Comparison of ENCODE assay signal across 13 mouse cellular contexts in the genomic region with DNA sequence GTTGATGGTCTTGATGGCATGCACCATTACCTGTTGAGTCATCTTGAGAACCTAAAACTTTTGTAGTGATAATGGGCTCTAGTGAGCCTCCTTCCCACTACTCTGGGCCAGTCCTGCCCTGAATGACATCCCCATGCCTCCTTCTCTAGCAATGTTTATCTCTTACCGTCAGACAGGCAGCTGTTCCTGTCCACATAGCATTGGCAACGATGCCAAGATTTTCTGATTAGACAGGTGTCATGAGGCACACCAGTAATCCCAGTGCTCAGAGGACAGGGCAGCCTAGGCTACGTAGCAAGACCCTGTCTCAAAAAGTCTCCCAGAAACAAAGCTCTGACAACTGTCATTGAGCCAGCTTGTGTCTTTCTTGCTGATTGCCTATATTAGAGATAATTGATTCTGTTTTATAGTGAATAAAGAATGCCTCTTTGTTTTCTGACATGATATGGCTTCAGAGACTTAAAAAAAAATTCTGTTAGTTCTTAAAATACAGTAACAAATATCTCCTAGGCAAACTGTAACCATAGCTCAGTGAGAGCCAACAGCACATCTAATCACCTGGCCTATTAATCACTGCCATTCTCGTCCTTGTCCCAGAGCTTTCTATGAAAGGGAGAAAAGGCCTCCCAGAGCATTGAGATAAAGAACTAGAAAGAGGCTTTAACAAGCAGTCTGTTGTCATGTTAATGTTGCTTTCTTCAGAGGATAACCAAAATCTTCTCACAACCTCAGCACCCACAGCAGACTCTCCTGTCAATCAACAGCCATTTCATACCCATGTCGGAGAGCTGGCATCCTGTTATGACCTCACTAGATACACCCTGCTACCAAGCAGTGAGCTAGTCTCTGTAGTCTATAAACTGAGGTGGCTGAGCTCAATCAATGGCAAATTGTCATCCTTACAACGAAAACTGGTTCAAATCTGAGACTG.
DNase-seq lines count a peak whose midpoint lies in the region; ATAC-seq and TF ChIP-seq lines count a peak whose summit lies in the region.
"Had no signal": no experiment of that assay in that cellular context is flagged by ENCODE, and none has a peak within 500 bp of the region (broad histone marks: within the 10 kb centered on the region; RNA-seq: fewer than 3 reads in every experiment).

No protein-coding gene starts in this region.

- no peak overlapping the region for H3K9ac ChIP-seq in intestine, embryonic 15.5 days
- no peak overlapping the region for H3K9ac ChIP-seq in intestine, postnatal 0 days (ENCODE audit: low read depth, low read length)
- no peak overlapping the region for H3K9ac ChIP-seq in intestine, embryonic 16.5 days (ENCODE audit: low read depth, low read length)
- H3K9ac ChIP-seq: embryonic facial prominence, embryonic 13.5 days; midbrain, embryonic 15.5 days had no signal

- peak; percentile 46 for DNase-seq in brain, embryonic 14.5 days (ENCODE audit: low read depth)
- DNase-seq in skeletal muscle tissue, adult 2 months (ENCODE audit: low read depth, low spot score), result peak; percentile 4
- DNase-seq in cerebellum, adult 9-11 months, result no peak
- DNase-seq in adrenal gland, postnatal 4 days (ENCODE audit: low spot score in 2 of 2), result no peak
- no peak for DNase-seq in lung, postnatal 10 days
- DNase-seq: kidney, postnatal 14 days had no signal

- H3K27ac ChIP-seq in intestine, embryonic 15.5 days, result no peak overlapping the region
- H3K27ac ChIP-seq in intestine, postnatal 0 days (ENCODE audit: low read depth, low read length), result no peak overlapping the region
- no peak overlapping the region for H3K27ac ChIP-seq in intestine, embryonic 16.5 days (ENCODE audit: low read length)
- H3K27ac ChIP-seq: embryonic facial prominence, embryonic 13.5 days; left cerebral cortex, adult 2 months; midbrain, embryonic 15.5 days had no signal

- peak; percentile 46 for ATAC-seq in intestine, embryonic 15.5 days
- no peak for ATAC-seq in intestine, postnatal 0 days
- peak; percentile 52; the same call in 1 of the 2 replicates for ATAC-seq in intestine, embryonic 16.5 days
- ATAC-seq: midbrain, embryonic 15.5 days had no signal

- TF ChIP-seq CTCF in intestine, postnatal 0 days (IDR thresholded peaks at IDR 0.05; ENCODE audit: low read depth), result no peak
- no peak for TF ChIP-seq CTCF in brain, embryonic 14.5 days (IDR thresholded peaks at IDR 0.05; ENCODE audit: borderline replicate concordance, extremely low read depth, insufficient read depth, insufficient read length)

- no peaks in the 10 kb centered on the region for H3K27me3 ChIP-seq in intestine, embryonic 15.5 days (replicated peaks)
- no peaks in the 10 kb centered on the region for H3K27me3 ChIP-seq in intestine, postnatal 0 days (replicated peaks; ENCODE audit: control insufficient read depth, insufficient read depth, low read length)
- no peaks in the 10 kb centered on the region for H3K27me3 ChIP-seq in intestine, embryonic 16.5 days (replicated peaks; ENCODE audit: control insufficient read depth, insufficient read depth, low read length)
- H3K27me3 ChIP-seq: embryonic facial prominence, embryonic 13.5 days; midbrain, embryonic 15.5 days had no signal

- no peak overlapping the region for H3K4me3 ChIP-seq in intestine, embryonic 15.5 days (replicated peaks)
- H3K4me3 ChIP-seq in intestine, postnatal 0 days (ENCODE audit: low read depth, low read length), result no peak overlapping the region
- H3K4me3 ChIP-seq in intestine, embryonic 16.5 days (ENCODE audit: low read length), result no peak overlapping the region
- H3K4me3 ChIP-seq: embryonic facial prominence, embryonic 13.5 days; midbrain, embryonic 15.5 days had no signal

- no peaks in the 10 kb centered on the region for H3K4me1 ChIP-seq in intestine, embryonic 15.5 days (replicated peaks)
- 0 out of 2 replicates have a peak, but pooled peaks cover 6% of the 10 kb centered on the region for H3K4me1 ChIP-seq in intestine, postnatal 0 days (replicated peaks; ENCODE audit: control insufficient read depth, insufficient read depth, low read length)
- H3K4me1 ChIP-seq in intestine, embryonic 16.5 days (ENCODE audit: control insufficient read depth, insufficient read depth, low read length), result peaks cover 6% of the 10 kb centered on the region; the same call in 1 of the 2 replicates
- H3K4me1 ChIP-seq: embryonic facial prominence, embryonic 13.5 days; midbrain, embryonic 15.5 days had no signal

- H3K4me2 ChIP-seq in intestine, embryonic 15.5 days (replicated peaks), result no peak overlapping the region
- no peak overlapping the region for H3K4me2 ChIP-seq in intestine, postnatal 0 days (replicated peaks; ENCODE audit: low read depth)
- H3K4me2 ChIP-seq in intestine, embryonic 16.5 days (ENCODE audit: low read depth, low read length), result no peak overlapping the region
- H3K4me2 ChIP-seq: embryonic facial prominence, embryonic 13.5 days; heart, embryonic 11.5 days; midbrain, embryonic 15.5 days had no signal

- no peaks in the 10 kb centered on the region for H3K9me3 ChIP-seq in intestine, embryonic 15.5 days
- H3K9me3 ChIP-seq in intestine, postnatal 0 days (ENCODE audit: control insufficient read depth), result no peaks in the 10 kb centered on the region
- H3K9me3 ChIP-seq in intestine, embryonic 16.5 days (ENCODE audit: control insufficient read depth, low read length), result no peaks in the 10 kb centered on the region
- H3K9me3 ChIP-seq: embryonic facial prominence, embryonic 13.5 days; midbrain, embryonic 15.5 days had no signal

- TF ChIP-seq POLR2A in brain, embryonic 14.5 days (IDR thresholded peaks at IDR 0.05; ENCODE audit: borderline replicate concordance, extremely low read depth, insufficient read depth, insufficient read length, poor library complexity, severe bottlenecking), result no peak

- H3K36me3 ChIP-seq in intestine, embryonic 15.5 days, result no peaks in the 10 kb centered on the region
- no peaks in the 10 kb centered on the region for H3K36me3 ChIP-seq in intestine, postnatal 0 days (ENCODE audit: control insufficient read depth, insufficient read depth)
- H3K36me3 ChIP-seq in intestine, embryonic 16.5 days (ENCODE audit: control insufficient read depth, insufficient read depth, low read length), result no peaks in the 10 kb centered on the region
- H3K36me3 ChIP-seq: embryonic facial prominence, embryonic 13.5 days; midbrain, embryonic 15.5 days had no signal

- WGBS in intestine, embryonic 15.5 days, result 51% methylated on average over 6 of the region's 6 CpGs
- 39% methylated on average over 6 of the region's 6 CpGs for WGBS in intestine, postnatal 0 days
- WGBS in intestine, embryonic 16.5 days, result 48% methylated on average over 6 of the region's 6 CpGs

Comparison
In these comparisons a context has a peak if more than half of its experiments do, and no peak if none do; other contexts are left out.
1. DNase-seq: peak in brain, embryonic 14.5 days (single experiment) and skeletal muscle tissue, adult 2 months (single experiment); none in cerebellum, adult 9-11 months (single experiment), adrenal gland, postnatal 4 days (0 of 2) and lung, postnatal 10 days (single experiment).